10 mouse cellular contexts compared by ENCODE assay signal in genomic region chr2:158168741-158169211, GRCm38 (mm10). TPM values are rescaled to one million over a fixed set of nuclear protein-coding genes. Genes with fewer than 3 reads are reported as not detected.
DNase-seq lines count a peak whose midpoint lies in the region; ATAC-seq and TF ChIP-seq lines count a peak whose summit lies in the region.
"Had no signal": no experiment of that assay in that cellular context is flagged by ENCODE, and none has a peak within 500 bp of the region (broad histone marks: within the 10 kb centered on the region; RNA-seq: fewer than 3 reads in every experiment).

No protein-coding gene starts in this region.

- H3K4me2 ChIP-seq in liver, postnatal 0 days (ENCODE audit: low read depth, low read length): no peak overlapping the region
- no peak overlapping the region for H3K4me2 ChIP-seq in stomach, postnatal 0 days (replicated peaks; ENCODE audit: low read depth)
- H3K4me2 ChIP-seq: midbrain, embryonic 13.5 days had no signal

- ATAC-seq in liver, postnatal 0 days: peak; percentile 78
- ATAC-seq in stomach, postnatal 0 days (ENCODE audit: low FRiP score, low TSS enrichment): peak; percentile 74; the same call in 1 of the 2 replicates
- ATAC-seq: hindbrain, embryonic 16.5 days; midbrain, embryonic 13.5 days had no signal

- no peak for TF ChIP-seq POLR2A in heart, adult 2 months (IDR thresholded peaks at IDR 0.05; ENCODE audit: insufficient read depth, low read depth, low read length)

- no peaks in the 10 kb centered on the region for H3K36me3 ChIP-seq in heart, adult 2 months (ENCODE audit: control insufficient read depth, insufficient read depth, low read length)
- H3K36me3 ChIP-seq in liver, postnatal 0 days (replicated peaks; ENCODE audit: insufficient read depth, low read length): no peaks in the 10 kb centered on the region
- no peaks in the 10 kb centered on the region for H3K36me3 ChIP-seq in stomach, postnatal 0 days (ENCODE audit: control insufficient read depth, insufficient read depth, low read length)
- H3K36me3 ChIP-seq in forebrain, embryonic 10.5 days (replicated peaks): no peaks in the 10 kb centered on the region
- H3K36me3 ChIP-seq: midbrain, embryonic 13.5 days had no signal

- no peak overlapping the region for H3K4me3 ChIP-seq in heart, adult 2 months
- H3K4me3 ChIP-seq in liver, postnatal 0 days (ENCODE audit: low read depth, low read length): no peak overlapping the region
- no peak overlapping the region for H3K4me3 ChIP-seq in stomach, postnatal 0 days (ENCODE audit: low read depth, low read length)
- H3K4me3 ChIP-seq in forebrain, embryonic 10.5 days: no peak overlapping the region
- H3K4me3 ChIP-seq: midbrain, embryonic 13.5 days had no signal

- TF ChIP-seq CTCF in heart, adult 2 months (IDR thresholded peaks at IDR 0.05): no peak
- TF ChIP-seq CTCF in liver, postnatal 0 days (IDR thresholded peaks at IDR 0.05; ENCODE audit: low read depth): no peak
- TF ChIP-seq CTCF in stomach, postnatal 0 days (IDR thresholded peaks at IDR 0.05; ENCODE audit: low read depth): no peak

- H3K27me3 ChIP-seq in heart, adult 2 months (ENCODE audit: control insufficient read depth, insufficient read depth, low read length): no peaks in the 10 kb centered on the region
- H3K27me3 ChIP-seq in liver, postnatal 0 days (ENCODE audit: insufficient read depth, low read length): no peaks in the 10 kb centered on the region
- no peaks in the 10 kb centered on the region for H3K27me3 ChIP-seq in stomach, postnatal 0 days (ENCODE audit: control insufficient read depth, insufficient read depth, low read length)
- H3K27me3 ChIP-seq in forebrain, embryonic 10.5 days (ENCODE audit: poor library complexity, severe bottlenecking): no peaks in the 10 kb centered on the region
- H3K27me3 ChIP-seq: midbrain, embryonic 13.5 days had no signal

- peak; percentile 36 for DNase-seq in ovary, postnatal 14 days (ENCODE audit: low spot score)
- DNase-seq in ovary, adult 18-20 months (ENCODE audit: low spot score): no peak
- DNase-seq in heart, adult 2 months: peak; percentile 60 to 69
- DNase-seq in liver, postnatal 0 days: peak; percentile 77
- DNase-seq in stomach, postnatal 0 days (ENCODE audit: low spot score): no peak
- DNase-seq in thymus, postnatal 25 days: no peak
- no peak for DNase-seq in forebrain, embryonic 10.5 days (ENCODE audit: extremely low spot score, low spot score)
- DNase-seq: cerebellum, adult 11-12 months had no signal

- TF ChIP-seq EP300 in heart, adult 2 months (IDR thresholded peaks at IDR 0.05; ENCODE audit: insufficient read depth, low read depth, low read length): no peak
- no peak for TF ChIP-seq EP300 in liver, postnatal 0 days (IDR thresholded peaks at IDR 0.05; ENCODE audit: low read depth)
- TF ChIP-seq EP300 in stomach, postnatal 0 days (optimal IDR thresholded peaks at IDR 0.05): no peak

- H3K9me3 ChIP-seq in liver, postnatal 0 days (ENCODE audit: low read length): no peaks in the 10 kb centered on the region
- no peaks in the 10 kb centered on the region for H3K9me3 ChIP-seq in stomach, postnatal 0 days (ENCODE audit: control insufficient read depth, low read length)
- no peaks in the 10 kb centered on the region for H3K9me3 ChIP-seq in forebrain, embryonic 10.5 days

- no peak overlapping the region for H3K27ac ChIP-seq in heart, adult 2 months
- H3K27ac ChIP-seq in liver, postnatal 0 days (ENCODE audit: low read depth): peak overlapping the region; percentile 44; the same call in 1 of the 2 replicates
- 0 out of 2 replicates have a peak overlapping the region, but pooled peaks have one; percentile 18 for H3K27ac ChIP-seq in stomach, postnatal 0 days (replicated peaks)
- H3K27ac ChIP-seq in forebrain, embryonic 10.5 days: no peak overlapping the region
- H3K27ac ChIP-seq: midbrain, embryonic 13.5 days had no signal

- H3K79me2 ChIP-seq in heart, adult 2 months (replicated peaks; ENCODE audit: control insufficient read depth, insufficient read depth, low read length): no peaks in the 10 kb centered on the region

- WGBS in heart, adult 2 months: 33% methylated on average over 8 of the region's 8 CpGs
- 55% methylated on average over 8 of the region's 8 CpGs for WGBS in liver, postnatal 0 days (ENCODE audit: insufficient replicate concordance)
- WGBS in stomach, postnatal 0 days: 39% methylated on average over 8 of the region's 8 CpGs
- WGBS in forebrain, embryonic 10.5 days: 77% methylated on average over 8 of the region's 8 CpGs

- intact Hi-C loops in heart, adult 2 months (cut with DNase I): no loop called here

- peaks cover 11% of the 10 kb centered on the region for H3K4me1 ChIP-seq in heart, adult 2 months (ENCODE audit: control insufficient read depth, insufficient read depth, low read length)
- H3K4me1 ChIP-seq in liver, postnatal 0 days (ENCODE audit: insufficient read depth): peaks cover 39% of the 10 kb centered on the region
- H3K4me1 ChIP-seq in stomach, postnatal 0 days (replicated peaks; ENCODE audit: control insufficient read depth, insufficient read depth): no peaks in the 10 kb centered on the region; the same call in 1 of the 2 replicates
- H3K4me1 ChIP-seq in forebrain, embryonic 10.5 days: peaks cover 15% of the 10 kb centered on the region
- H3K4me1 ChIP-seq: midbrain, embryonic 13.5 days had no signal

- H3K9ac ChIP-seq in heart, adult 2 months (ENCODE audit: low read depth, low read length): no peak overlapping the region
- no peak overlapping the region for H3K9ac ChIP-seq in liver, postnatal 0 days (replicated peaks)
- H3K9ac ChIP-seq in stomach, postnatal 0 days (ENCODE audit: low read length): no peak overlapping the region
- H3K9ac ChIP-seq: midbrain, embryonic 13.5 days had no signal

RNA-seq across cellular contexts. Expression of gene Tgm2, which starts 22.5 kb away (rescaled TPM):
- 100 to 1,000 TPM; 270 to 286 TPM for total RNA-seq in heart, adult 2 months (2021)
- polyA plus RNA-seq in heart, adult 2 months (2012; rRNA removed): 155 and 205 TPM in 2 replicates
- 44.4 and 59.7 TPM in 2 replicates for polyA plus RNA-seq in liver, postnatal 0 days (2015; fragmentation: Nextera tagmentation; extraction: Ambion mirVana)
- polyA plus RNA-seq in stomach, postnatal 0 days (2015; fragmentation: Nextera tagmentation; extraction: Ambion mirVana): 109 and 114 TPM in 2 replicates
- 6.3 and 7.2 TPM in 2 replicates for polyA plus RNA-seq in forebrain, embryonic 10.5 days (2016; fragmentation: Nextera tagmentation; extraction: Ambion mirVana)

Comparison
In these comparisons a context has a peak if more than half of its experiments do, and no peak if none do; other contexts are left out.
1. DNase-seq: peak in ovary, postnatal 14 days (single experiment), heart, adult 2 months (2 of 2) and liver, postnatal 0 days (single experiment); none in ovary, adult 18-20 months (single experiment), stomach, postnatal 0 days (single experiment), thymus, postnatal 25 days (single experiment) and forebrain, embryonic 10.5 days (single experiment).
2. H3K27ac ChIP-seq: peak in liver, postnatal 0 days (single experiment) and stomach, postnatal 0 days (single experiment); none in heart, adult 2 months (single experiment) and forebrain, embryonic 10.5 days (single experiment).